Mouse (Mus musculus): ENCODE measurements around the gene St6galnac3.

- TF ChIP-seq EP300 (IDR thresholded peaks at IDR 0.05; ENCODE audit: low read length) (no peak), TCF12 (IDR thresholded peaks at IDR 0.05; ENCODE audit: low read depth, low read length) (no peak), CTCF (conservative IDR thresholded peaks at IDR 0.05 in 1 of 2, IDR thresholded peaks at IDR 0.05 in 1 of 2; ENCODE audit: low read depth in 2 of 2, low read length in 2 of 2) (no peak), POLR2A (IDR thresholded peaks at IDR 0.05; ENCODE audit: low read depth, low read length) (no peak), RAD21 (IDR thresholded peaks at IDR 0.05; ENCODE audit: low read depth, low read length) (no peak), SMC3 (IDR thresholded peaks at IDR 0.05; ENCODE audit: low read depth, low read length) (no peak), MAZ (IDR thresholded peaks at IDR 0.05; ENCODE audit: low read depth, low read length) (no peak), MXI1 (IDR thresholded peaks at IDR 0.05; ENCODE audit: low read depth, low read length) (no peak), ZC3H11A (IDR thresholded peaks at IDR 0.05; ENCODE audit: low read depth, low read length) (no peak), USF2 (conservative IDR thresholded peaks at IDR 0.05; ENCODE audit: low read depth, low read length) (no peak), JUND (conservative IDR thresholded peaks at IDR 0.05; ENCODE audit: low read depth, low read length) (no peak), RCOR1 (conservative IDR thresholded peaks at IDR 0.05; ENCODE audit: low read depth, low read length) (no peak), POLR2AphosphoS2 (IDR thresholded peaks at IDR 0.05; ENCODE audit: low read depth, low read length) (no peak), TBP (conservative IDR thresholded peaks at IDR 0.05; ENCODE audit: low read depth, low read length) (no peak)
These were observed 317.3 kb downstream of the St6galnac3 start for GRCm38 (mm10) chr3:153407698-153408097.

Data from CH12.LX (cell line).